Mouse (Mus musculus): ENCODE data around the gene Gjb1.

Gene Gjb1

DNA sequence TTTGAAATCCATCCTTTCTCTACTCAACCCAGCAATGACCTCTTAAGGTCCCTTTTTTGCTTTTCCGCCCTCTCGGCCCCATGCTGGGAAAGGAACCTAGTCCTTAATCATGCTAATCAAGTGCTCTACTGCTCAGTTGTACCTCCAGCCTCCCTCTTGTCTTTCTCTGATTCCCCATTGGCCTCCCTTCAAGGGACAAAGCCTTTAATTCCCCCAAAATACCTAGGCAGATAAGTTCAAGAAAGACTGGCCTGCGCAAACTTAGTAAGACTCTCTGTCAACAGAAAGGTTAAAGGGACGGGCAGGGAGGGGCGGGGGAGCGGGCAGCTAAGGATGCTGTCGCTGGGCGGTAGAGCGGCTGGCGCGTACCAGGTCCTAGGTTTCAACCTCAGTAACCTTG, 20.3 kb downstream of the Gjb1 start:
- DNase-seq (ENCODE audit: low spot score in 2 of 2), result no peak

DNA sequence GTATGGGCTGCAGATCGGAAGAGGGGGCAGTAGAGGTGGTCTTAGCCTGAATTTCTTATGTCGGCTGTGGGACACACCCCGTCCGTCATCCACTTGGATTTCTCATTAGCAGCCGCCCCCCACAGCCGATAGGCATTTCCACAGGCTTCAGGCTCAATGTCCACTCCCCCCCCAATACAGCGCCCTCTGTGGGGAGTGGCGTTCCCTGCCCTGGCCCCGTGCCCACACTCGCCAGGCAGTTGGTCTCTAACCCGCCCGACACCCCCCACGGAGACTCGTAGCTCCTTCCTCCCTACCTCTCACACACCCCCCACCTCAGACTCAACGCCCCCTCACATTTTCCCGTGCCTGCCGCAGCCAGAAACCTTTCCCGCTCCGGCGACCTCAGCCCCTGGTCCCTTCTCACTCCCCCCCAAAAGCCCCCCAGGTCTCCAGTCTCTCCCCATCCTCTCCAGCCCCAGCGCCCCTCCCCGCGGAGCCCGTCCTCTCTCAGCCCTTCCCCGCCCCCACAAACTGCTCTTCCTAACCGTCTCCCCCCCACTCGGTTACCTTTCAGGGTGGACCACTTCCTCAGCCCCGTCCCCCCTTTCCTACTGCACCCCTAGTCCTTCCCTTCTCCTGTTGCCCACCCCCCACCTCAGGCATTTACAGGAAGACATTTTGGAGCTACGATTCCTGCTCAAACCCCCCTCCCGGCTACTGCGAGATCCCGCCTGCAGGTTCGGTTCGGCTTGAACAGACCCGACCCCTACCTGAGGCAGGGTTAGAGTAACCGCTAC, 43.0 kb downstream of the Gjb1 start:
- DNase-seq (ENCODE audit: low spot score in 2 of 2), result peak; percentile 3 to 25

DNA sequence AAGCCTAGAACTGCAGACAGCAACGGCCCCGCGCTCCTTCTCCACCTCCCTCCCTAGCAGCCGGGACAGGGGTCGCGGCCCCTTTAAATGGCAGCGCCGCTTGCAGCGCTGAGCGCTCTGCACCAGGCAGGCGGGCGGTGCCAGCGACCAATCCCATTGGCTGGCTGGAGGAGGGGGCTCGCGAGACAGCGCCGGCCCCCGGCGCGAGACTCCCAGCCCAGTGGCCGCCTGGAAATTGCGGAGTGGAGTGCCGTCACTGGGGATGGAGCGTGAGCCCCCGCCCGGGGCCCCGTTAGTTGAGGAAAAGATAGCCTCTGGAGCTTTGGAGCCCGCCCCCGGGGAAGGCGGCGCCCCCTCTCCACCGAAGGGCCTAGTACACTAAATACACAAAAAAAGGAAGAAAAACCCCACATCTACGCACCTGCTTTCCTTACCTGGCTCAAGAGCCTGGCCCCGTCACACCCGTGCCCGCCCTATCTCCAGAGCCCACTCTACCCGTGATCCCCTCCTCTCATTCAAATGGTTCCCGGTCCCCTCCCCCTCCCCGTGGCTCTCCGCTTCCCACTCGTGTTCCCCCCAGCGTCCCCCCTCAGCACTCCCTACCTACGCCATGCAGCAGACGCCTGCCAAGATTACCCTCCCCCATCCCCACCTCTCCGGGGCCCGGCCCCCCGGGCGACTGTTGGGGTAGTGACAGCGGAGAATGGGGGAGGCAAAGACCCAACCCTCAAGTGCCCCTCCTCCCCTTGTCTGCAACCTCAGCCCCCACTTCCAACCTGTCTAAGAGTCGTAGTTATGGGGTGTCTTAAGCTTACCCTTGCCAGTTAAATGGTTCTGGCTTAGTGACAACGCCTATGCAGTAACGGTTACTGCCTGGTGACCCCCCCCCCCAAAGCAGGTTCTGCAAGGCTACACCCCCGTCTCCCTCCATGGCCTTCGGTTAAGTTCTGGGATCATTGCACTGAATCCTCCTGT, 43.8 kb downstream of the Gjb1 start:
- peak; percentile 83 to 86 for DNase-seq (ENCODE audit: low spot score in 2 of 2)

DNA sequence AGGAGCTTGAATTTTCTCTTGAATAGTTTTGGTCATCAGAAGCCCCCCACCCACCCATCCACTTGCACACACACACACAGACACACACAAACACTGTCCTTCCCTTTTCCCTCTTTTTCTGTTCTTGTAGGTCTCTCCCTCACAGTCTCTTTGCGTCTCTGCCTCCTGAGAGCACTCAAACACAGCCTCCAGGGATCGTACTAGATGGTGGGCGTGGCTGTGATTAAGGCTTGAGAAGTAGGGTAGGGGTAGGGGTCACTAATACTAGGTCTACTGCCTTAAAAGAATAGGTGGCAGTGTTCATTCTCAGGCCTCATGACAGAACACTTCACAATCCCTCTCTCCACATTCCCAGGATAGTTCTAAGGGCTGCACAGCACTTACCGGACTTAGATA, 44.5 kb downstream of the Gjb1 start, which contains the start of gene Zmym3:
TSS of gene Zmym3 (minus strand) at position 150 of the 396 bp plus-strand sequence.
- DNase-seq (ENCODE audit: low spot score in 2 of 2), result no peak

DNA sequence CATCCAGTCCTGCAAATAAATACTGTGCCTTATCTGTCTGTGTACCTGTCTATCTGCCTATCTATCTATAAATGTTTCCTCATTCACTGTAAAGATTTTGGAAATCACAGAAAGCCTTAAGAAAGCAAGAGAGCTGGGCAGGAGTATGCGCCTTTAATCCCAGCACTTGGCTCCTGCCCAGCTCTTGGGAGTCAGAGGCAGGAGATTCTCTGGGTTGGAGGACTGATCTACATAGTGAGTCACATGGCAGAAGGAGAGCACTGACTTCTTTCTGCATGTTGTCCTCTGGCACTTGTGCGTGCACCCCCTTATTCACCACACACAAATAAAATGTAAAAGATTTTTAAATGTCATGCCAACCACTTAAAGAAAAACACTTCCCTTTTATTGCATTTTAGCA, 47.3 kb downstream of the Gjb1 start:
- no peak for DNase-seq (ENCODE audit: low spot score in 2 of 2)

DNA sequence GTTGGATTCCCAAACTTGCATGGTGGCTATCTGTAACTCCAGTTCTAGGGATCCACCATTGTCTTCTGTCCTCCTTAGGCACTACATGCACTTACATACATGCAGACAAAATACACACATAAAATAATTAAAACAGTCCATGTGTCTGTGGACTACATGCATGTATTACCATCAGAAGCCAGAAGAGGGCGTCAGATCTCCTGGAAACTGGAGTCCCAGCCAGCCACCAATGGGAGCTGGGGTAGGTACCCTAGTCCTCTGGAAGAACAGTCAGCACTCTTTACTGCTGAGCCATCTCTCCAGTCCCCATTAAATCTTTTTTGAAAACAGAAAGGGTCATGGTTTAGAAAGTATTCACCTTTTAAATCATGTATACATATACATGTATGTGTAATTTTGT, 51.6 kb downstream of the Gjb1 start:
- peak in 1 of 2 experiments; percentile 18 for DNase-seq (ENCODE audit: low spot score in 2 of 2)

DNA sequence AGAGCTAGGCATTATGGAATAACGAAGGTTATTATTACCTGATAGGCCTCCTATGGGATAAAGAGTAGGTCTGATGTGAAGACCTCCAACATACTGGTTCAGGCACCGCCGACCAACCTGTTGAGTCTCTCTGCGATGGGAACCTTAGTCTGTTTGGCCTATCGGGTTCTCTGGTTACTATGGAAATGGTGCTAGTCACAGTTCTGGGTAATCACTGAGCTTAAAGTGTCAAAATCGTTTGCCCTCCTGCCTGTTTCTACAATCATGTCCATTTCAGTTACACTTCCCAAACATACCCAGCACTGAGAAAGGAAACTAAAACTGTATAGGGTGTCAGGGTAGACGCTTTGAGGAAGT, 52.6 kb downstream of the Gjb1 start:
- no peak for DNase-seq (ENCODE audit: low spot score in 2 of 2)

DNA sequence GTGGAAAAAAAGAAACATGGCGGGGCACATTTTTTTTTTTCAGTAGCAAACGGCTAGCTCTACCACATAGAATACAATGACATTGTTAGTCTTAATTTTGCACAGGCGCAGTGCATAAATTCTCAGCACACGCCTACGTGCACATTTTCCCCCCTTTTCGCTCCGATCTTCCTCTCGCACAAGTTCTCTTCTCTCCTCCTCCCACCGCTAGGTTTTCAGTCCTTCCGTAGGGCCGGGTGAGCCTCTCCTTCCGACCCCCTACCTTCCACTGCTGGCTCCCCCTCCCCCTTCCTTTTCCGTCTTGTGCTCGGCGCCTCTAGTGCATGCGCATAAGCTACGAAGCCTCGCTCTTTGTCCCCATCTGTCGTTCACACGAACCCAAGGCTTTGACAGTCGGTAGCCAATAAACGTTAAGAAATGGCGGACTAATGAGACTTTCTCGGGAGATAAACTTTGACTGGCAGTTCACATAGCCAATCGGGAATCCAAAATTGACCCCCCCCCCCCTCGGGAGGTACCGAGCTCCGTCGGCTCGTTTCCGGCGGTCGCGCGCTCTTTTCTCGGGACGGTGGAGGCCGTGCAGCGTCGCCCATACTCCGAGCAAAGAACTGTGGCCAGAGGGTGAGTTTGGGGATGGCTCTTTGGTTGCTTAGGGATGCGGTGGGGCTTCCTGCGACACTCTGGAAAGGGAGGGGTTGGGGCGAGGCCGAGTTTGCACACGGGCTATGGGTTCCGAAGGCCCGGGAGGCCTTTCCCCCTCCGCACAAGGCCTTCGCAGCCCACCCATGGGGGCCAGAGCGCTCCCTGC, 53.2 kb downstream of the Gjb1 start, which contains the start of gene Nono:
TSS of gene Nono (plus strand) at position 177 of the 808 bp plus-strand sequence.
- DNase-seq (ENCODE audit: low spot score in 2 of 2), result peak; percentile 88 to 90

DNA sequence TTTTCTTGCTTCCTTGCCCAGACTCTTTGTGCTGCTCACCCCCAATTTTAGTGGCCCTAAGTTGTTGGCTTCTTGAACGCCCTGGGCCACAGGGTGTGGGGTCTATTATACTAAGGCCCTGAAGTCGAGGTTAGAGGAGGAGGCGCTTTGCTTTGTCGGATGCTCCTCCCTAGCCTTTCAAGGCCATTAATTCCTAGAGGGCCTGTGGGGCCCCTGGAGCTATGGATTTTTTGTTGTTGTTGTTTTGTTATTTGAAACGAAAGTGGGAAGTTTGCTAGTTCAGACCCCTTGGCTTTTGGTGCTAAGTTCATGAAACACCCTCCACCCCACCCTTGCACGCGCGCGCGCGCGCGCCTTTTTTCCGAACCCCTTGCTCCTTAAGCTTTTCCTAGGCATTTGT, 53.8 kb downstream of the Gjb1 start:
- peak in 1 of 2 experiments; percentile 4 for DNase-seq (ENCODE audit: low spot score in 2 of 2)

All from spleen, postnatal 36 days (tissue).